Mouse (Mus musculus): ENCODE results near the gene Lcor. TPM values are rescaled to one million over a fixed set of nuclear protein-coding genes. Genes with fewer than 3 reads are reported as not detected.
A peak's percentile ranks its signal among the peaks of the same experiment; 100 is the strongest.

Lcor gene
- 36.5 and 36.6 TPM in 2 replicates for polyA plus RNA-seq (2015; fragmentation: Nextera tagmentation; extraction: Ambion mirVana)

- Histone ChIP-seq H3K4me2 (replicated peaks) (peak within 1 kb of the TSS; percentile 73), H3K27ac (peak within 1 kb of the TSS; percentile 99), H3K9me3 (no peaks in the 10 kb centered on the region), H3K4me1 (replicated peaks) (peaks cover 36% of the 10 kb centered on the region), H3K4me3 (replicated peaks) (peak within 1 kb of the TSS; percentile 74), H3K36me3 (no peaks in the 10 kb centered on the region), H3K9ac (replicated peaks) (peak within 1 kb of the TSS; percentile 87), H3K27me3 (0 out of 2 replicates have a peak, but pooled peaks cover 6% of the 10 kb centered on the region)
- under 1% methylated on average over 61 of the region's 92 CpGs for WGBS
- peak; percentile 93 for ATAC-seq
Observed at GRCm38 (mm10) chr19:41482190-41482908, at the start of gene Lcor. Gene Lcor (plus strand): TSS chr19:41482637.

GRCm38 (mm10) chr19:41435366-41435765, 47.1 kb upstream of the Lcor start:
- no peak for ATAC-seq
- Histone ChIP-seq H3K9ac (replicated peaks) (no peak overlapping the region), H3K9me3 (no peaks in the 10 kb centered on the region), H3K36me3 (no peaks in the 10 kb centered on the region), H3K27me3 (no peaks in the 10 kb centered on the region), H3K4me2 (replicated peaks) (no peak overlapping the region), H3K4me1 (replicated peaks) (no peaks in the 10 kb centered on the region), H3K4me3 (replicated peaks) (no peak overlapping the region), H3K27ac (no peak overlapping the region)
- 91% methylated on average over 10 of the region's 10 CpGs for WGBS

GRCm38 (mm10) chr19:41436461-41436860, 46.0 kb upstream of the Lcor start:
- Histone ChIP-seq H3K4me1 (replicated peaks) (peaks cover 2% of the 10 kb centered on the region; the same call in 1 of the 2 replicates), H3K9me3 (no peaks in the 10 kb centered on the region), H3K4me3 (replicated peaks) (no peak overlapping the region), H3K36me3 (no peaks in the 10 kb centered on the region), H3K27ac (no peak overlapping the region), H3K9ac (replicated peaks) (no peak overlapping the region), H3K4me2 (replicated peaks) (no peak overlapping the region), H3K27me3 (peaks cover 6% of the 10 kb centered on the region)
- no peak for ATAC-seq
- 92% methylated on average over 9 of the region's 9 CpGs for WGBS

- Histone ChIP-seq H3K4me2 (replicated peaks) (no peak overlapping the region), H3K36me3 (no peaks in the 10 kb centered on the region), H3K27me3 (peaks cover 12% of the 10 kb centered on the region), H3K4me3 (replicated peaks) (no peak overlapping the region), H3K9ac (replicated peaks) (no peak overlapping the region), H3K9me3 (no peaks in the 10 kb centered on the region), H3K27ac (no peak overlapping the region), H3K4me1 (replicated peaks) (peaks cover 9% of the 10 kb centered on the region)
- ATAC-seq, result no peak
- WGBS, result 87% methylated on average over 6 of the region's 6 CpGs
Observed at GRCm38 (mm10) chr19:41438953-41439352, 43.5 kb upstream of the Lcor start.

- Histone ChIP-seq H3K4me2 (replicated peaks) (no peak overlapping the region), H3K27ac (no peak overlapping the region), H3K4me3 (replicated peaks) (no peak overlapping the region), H3K9me3 (no peaks in the 10 kb centered on the region), H3K9ac (replicated peaks) (no peak overlapping the region), H3K27me3 (peaks cover 12% of the 10 kb centered on the region), H3K36me3 (no peaks in the 10 kb centered on the region), H3K4me1 (replicated peaks) (peaks cover 9% of the 10 kb centered on the region)
- no peak for ATAC-seq
- WGBS, result 18% methylated on average over 3 of the region's 3 CpGs
Observed at GRCm38 (mm10) chr19:41441446-41441845, 41.0 kb upstream of the Lcor start.

GRCm38 (mm10) chr19:41441911-41442607, 40.4 kb upstream of the Lcor start:
- ATAC-seq, result no peak
- WGBS, result 18% methylated on average over 20 of the region's 20 CpGs
- peaks cover 9% of the 10 kb centered on the region for H3K4me1 ChIP-seq (replicated peaks)
- no peak overlapping the region for H3K27ac ChIP-seq
- H3K4me3 ChIP-seq (replicated peaks), result peak overlapping the region; percentile 13; the same call in 1 of the 2 replicates
- H3K27me3 ChIP-seq, result peaks cover 12% of the 10 kb centered on the region
- peak overlapping the region; percentile 15; the same call in 1 of the 2 replicates for H3K9ac ChIP-seq (replicated peaks)
- peak overlapping the region; percentile 41 for H3K4me2 ChIP-seq (replicated peaks)
- H3K9me3 ChIP-seq, result no peaks in the 10 kb centered on the region
- no peaks in the 10 kb centered on the region for H3K36me3 ChIP-seq

GRCm38 (mm10) chr19:41442608-41442969, 39.8 kb upstream of the Lcor start:
- H3K4me2 ChIP-seq (replicated peaks), result peak overlapping the region; percentile 41; the same call in 1 of the 2 replicates
- H3K9me3 ChIP-seq, result no peaks in the 10 kb centered on the region
- no peaks in the 10 kb centered on the region for H3K36me3 ChIP-seq
- H3K9ac ChIP-seq (replicated peaks), result no peak overlapping the region
- peak overlapping the region; percentile 13; the same call in 1 of the 2 replicates for H3K4me3 ChIP-seq (replicated peaks)
- WGBS, result 18% methylated on average over 6 of the region's 6 CpGs
- no peak overlapping the region for H3K27ac ChIP-seq
- H3K4me1 ChIP-seq (replicated peaks), result peaks cover 9% of the 10 kb centered on the region
- ATAC-seq, result no peak
- peaks cover 12% of the 10 kb centered on the region for H3K27me3 ChIP-seq

GRCm38 (mm10) chr19:41444491-41444890, 37.9 kb upstream of the Lcor start:
- H3K9me3 ChIP-seq, result no peaks in the 10 kb centered on the region
- WGBS, result 70% methylated on average over 8 of the region's 8 CpGs
- no peak overlapping the region for H3K4me2 ChIP-seq (replicated peaks)
- peaks cover 9% of the 10 kb centered on the region for H3K4me1 ChIP-seq (replicated peaks)
- no peak overlapping the region for H3K4me3 ChIP-seq (replicated peaks)
- no peak overlapping the region for H3K27ac ChIP-seq
- H3K36me3 ChIP-seq, result no peaks in the 10 kb centered on the region
- H3K27me3 ChIP-seq, result peaks cover 12% of the 10 kb centered on the region
- H3K9ac ChIP-seq (replicated peaks), result no peak overlapping the region
- no peak for ATAC-seq

GRCm38 (mm10) chr19:41445013-41445610, 37.3 kb upstream of the Lcor start:
- ATAC-seq, result no peak
- H3K9ac ChIP-seq (replicated peaks), result no peak overlapping the region
- H3K4me2 ChIP-seq (replicated peaks), result no peak overlapping the region
- H3K27ac ChIP-seq, result no peak overlapping the region
- H3K9me3 ChIP-seq, result no peaks in the 10 kb centered on the region
- no peaks in the 10 kb centered on the region for H3K36me3 ChIP-seq
- peaks cover 9% of the 10 kb centered on the region for H3K4me1 ChIP-seq (replicated peaks)
- H3K4me3 ChIP-seq (replicated peaks), result no peak overlapping the region
- H3K27me3 ChIP-seq, result peaks cover 12% of the 10 kb centered on the region
- WGBS, result 82% methylated on average over 10 of the region's 10 CpGs

GRCm38 (mm10) chr19:41445723-41446122, 36.7 kb upstream of the Lcor start:
- H3K4me1 ChIP-seq (replicated peaks), result peaks cover 9% of the 10 kb centered on the region
- no peak overlapping the region for H3K27ac ChIP-seq
- no peaks in the 10 kb centered on the region for H3K9me3 ChIP-seq
- no peak for ATAC-seq
- peaks cover 12% of the 10 kb centered on the region for H3K27me3 ChIP-seq
- no peak overlapping the region for H3K4me3 ChIP-seq (replicated peaks)
- H3K4me2 ChIP-seq (replicated peaks), result no peak overlapping the region
- H3K36me3 ChIP-seq, result no peaks in the 10 kb centered on the region
- H3K9ac ChIP-seq (replicated peaks), result no peak overlapping the region
- 81% methylated on average over 5 of the region's 5 CpGs for WGBS

GRCm38 (mm10) chr19:41447166-41447565, 35.3 kb upstream of the Lcor start:
- ATAC-seq, result no peak
- no peak overlapping the region for H3K9ac ChIP-seq (replicated peaks)
- H3K4me3 ChIP-seq (replicated peaks), result no peak overlapping the region
- 83% methylated on average over 1 of the region's 2 CpGs for WGBS
- H3K9me3 ChIP-seq, result no peaks in the 10 kb centered on the region
- peaks cover 4% of the 10 kb centered on the region for H3K4me1 ChIP-seq (replicated peaks)
- no peak overlapping the region for H3K4me2 ChIP-seq (replicated peaks)
- H3K27ac ChIP-seq, result no peak overlapping the region
- peaks cover 4% of the 10 kb centered on the region; the same call in 1 of the 2 replicates for H3K27me3 ChIP-seq
- H3K36me3 ChIP-seq, result no peaks in the 10 kb centered on the region

GRCm38 (mm10) chr19:41447760-41448159, 34.7 kb upstream of the Lcor start:
- ATAC-seq, result no peak
- Histone ChIP-seq H3K27ac (no peak overlapping the region), H3K4me2 (replicated peaks) (no peak overlapping the region), H3K36me3 (no peaks in the 10 kb centered on the region), H3K9me3 (no peaks in the 10 kb centered on the region), H3K4me3 (replicated peaks) (no peak overlapping the region), H3K9ac (replicated peaks) (no peak overlapping the region), H3K4me1 (replicated peaks) (no peaks in the 10 kb centered on the region), H3K27me3 (no peaks in the 10 kb centered on the region; the same call in 1 of the 2 replicates)
- 76% methylated on average over 2 of the region's 2 CpGs for WGBS

All from midbrain, embryonic 13.5 days (tissue).